Mouse (Mus musculus): ENCODE data around the gene Il16. TPM values are rescaled to one million over a fixed set of nuclear protein-coding genes. Genes with fewer than 3 reads are reported as not detected.

Il16 gene
- polyA plus RNA-seq, 1 experiment from 2014 or later = 9.8 TPM

- TF ChIP-seq EP300 (IDR thresholded peaks at IDR 0.05; ENCODE audit: low read depth) (no peak), CTCF (IDR thresholded peaks at IDR 0.05; ENCODE audit: low read depth) (no peak)
- H3K9ac ChIP-seq (replicated peaks) = no peak overlapping the region
- H3K4me1 ChIP-seq (ENCODE audit: insufficient read depth) = peaks cover 17% of the 10 kb centered on the region
- no peak overlapping the region for H3K4me2 ChIP-seq (ENCODE audit: low read depth, low read length)
- no peaks in the 10 kb centered on the region for H3K27me3 ChIP-seq (ENCODE audit: insufficient read depth, low read length)
- H3K36me3 ChIP-seq (replicated peaks; ENCODE audit: insufficient read depth, low read length) = peaks cover 37% of the 10 kb centered on the region
- no peak overlapping the region for H3K4me3 ChIP-seq (ENCODE audit: low read depth, low read length)
- DNase-seq = no peak
- peak overlapping the region; percentile 77 for H3K27ac ChIP-seq (ENCODE audit: low read depth)
- ATAC-seq = no peak
- H3K9me3 ChIP-seq (ENCODE audit: low read length) = no peaks in the 10 kb centered on the region
- WGBS (ENCODE audit: insufficient replicate concordance) = 90% methylated on average over 8 of the region's 8 CpGs
Measured at GRCm38 (mm10) chr7:83636425-83636824, 109.1 kb downstream of the Il16 start.

- DNase-seq = no peak
- H3K9me3 ChIP-seq (ENCODE audit: low read length) = no peaks in the 10 kb centered on the region
- no peak overlapping the region for H3K9ac ChIP-seq (replicated peaks)
- peaks cover 23% of the 10 kb centered on the region for H3K4me1 ChIP-seq (ENCODE audit: insufficient read depth)
- no peak for TF ChIP-seq CTCF (IDR thresholded peaks at IDR 0.05; ENCODE audit: low read depth)
- TF ChIP-seq EP300 (IDR thresholded peaks at IDR 0.05; ENCODE audit: low read depth) = no peak
- H3K4me3 ChIP-seq (ENCODE audit: low read depth, low read length) = no peak overlapping the region
- H3K4me2 ChIP-seq (ENCODE audit: low read depth, low read length) = no peak overlapping the region
- peaks cover 32% of the 10 kb centered on the region for H3K36me3 ChIP-seq (replicated peaks; ENCODE audit: insufficient read depth, low read length)
- H3K27ac ChIP-seq (ENCODE audit: low read depth) = no peak overlapping the region
- H3K27me3 ChIP-seq (ENCODE audit: insufficient read depth, low read length) = no peaks in the 10 kb centered on the region
- 92% methylated on average over 2 of the region's 2 CpGs for WGBS (ENCODE audit: insufficient replicate concordance)
- no peak for ATAC-seq
Measured at GRCm38 (mm10) chr7:83635726-83636125, 109.8 kb downstream of the Il16 start.

GRCm38 (mm10) chr7:83633856-83634255 is 111.7 kb downstream of the Il16 start:
- DNase-seq = peak; percentile 63
- Histone ChIP-seq H3K36me3 (replicated peaks; ENCODE audit: insufficient read depth, low read length) (peaks cover 20% of the 10 kb centered on the region), H3K4me3 (ENCODE audit: low read depth, low read length) (peak overlapping the region; percentile 67; the same call in 1 of the 2 replicates)

GRCm38 (mm10) chr7:83632682-83633120 is 112.8 kb downstream of the Il16 start:
- Histone ChIP-seq H3K4me1 (ENCODE audit: insufficient read depth) (peaks cover 20% of the 10 kb centered on the region), H3K27ac (ENCODE audit: low read depth) (peak overlapping the region; percentile 85), H3K27me3 (ENCODE audit: insufficient read depth, low read length) (no peaks in the 10 kb centered on the region), H3K36me3 (replicated peaks; ENCODE audit: insufficient read depth, low read length) (peaks cover 20% of the 10 kb centered on the region; the same call in 1 of the 2 replicates), H3K9me3 (ENCODE audit: low read length) (no peaks in the 10 kb centered on the region), H3K4me2 (ENCODE audit: low read depth, low read length) (peak overlapping the region; percentile 77), H3K4me3 (ENCODE audit: low read depth, low read length) (peak overlapping the region; percentile 67), H3K9ac (replicated peaks) (peak overlapping the region; percentile 74)
- ATAC-seq = no peak; the same call in 1 of the 2 replicates
- TF ChIP-seq CTCF (IDR thresholded peaks at IDR 0.05; ENCODE audit: low read depth) (no peak), EP300 (IDR thresholded peaks at IDR 0.05; ENCODE audit: low read depth) (no peak)
- DNase-seq = no peak
- WGBS (ENCODE audit: insufficient replicate concordance) = 41% methylated on average over 6 of the region's 6 CpGs

More at GRCm38 (mm10) chr7:83633856-83634255, 111.7 kb downstream of the Il16 start:
- peak overlapping the region; percentile 77 for H3K4me2 ChIP-seq (ENCODE audit: low read depth, low read length)
- TF ChIP-seq EP300 (IDR thresholded peaks at IDR 0.05; ENCODE audit: low read depth) = no peak
- no peak for TF ChIP-seq CTCF (IDR thresholded peaks at IDR 0.05; ENCODE audit: low read depth)
- ATAC-seq = peak; percentile 18
- peak overlapping the region; percentile 85 for H3K27ac ChIP-seq (ENCODE audit: low read depth)
- no peak overlapping the region; the same call in 1 of the 2 replicates for H3K9ac ChIP-seq (replicated peaks)
- H3K9me3 ChIP-seq (ENCODE audit: low read length) = no peaks in the 10 kb centered on the region
- H3K27me3 ChIP-seq (ENCODE audit: insufficient read depth, low read length) = no peaks in the 10 kb centered on the region
- peaks cover 21% of the 10 kb centered on the region for H3K4me1 ChIP-seq (ENCODE audit: insufficient read depth)
- 61% methylated on average over 6 of the region's 6 CpGs for WGBS (ENCODE audit: insufficient replicate concordance)

GRCm38 (mm10) chr7:83631828-83632681 is 113.5 kb downstream of the Il16 start, which contains the start of gene Stard5:
Gene Stard5 (plus strand): TSS chr7:83631959.
- H3K4me3 ChIP-seq (ENCODE audit: low read depth, low read length) = peak within 1 kb of the TSS; percentile 67
- H3K4me2 ChIP-seq (ENCODE audit: low read depth, low read length) = peak within 1 kb of the TSS; percentile 77
- TF ChIP-seq EP300 (IDR thresholded peaks at IDR 0.05; ENCODE audit: low read depth) (peak; percentile 5; the same call in 1 of the 2 replicates), CTCF (IDR thresholded peaks at IDR 0.05; ENCODE audit: low read depth) (peak; percentile 17; the same call in 1 of the 2 replicates)
- peaks cover 16% of the 10 kb centered on the region; the same call in 1 of the 2 replicates for H3K36me3 ChIP-seq (replicated peaks; ENCODE audit: insufficient read depth, low read length)
- 2% methylated on average over 35 of the region's 35 CpGs for WGBS (ENCODE audit: insufficient replicate concordance)
- DNase-seq = peak; percentile 94
- peak within 1 kb of the TSS; percentile 85 for H3K27ac ChIP-seq (ENCODE audit: low read depth)
- H3K9me3 ChIP-seq (ENCODE audit: low read length) = no peaks in the 10 kb centered on the region
- peaks cover 20% of the 10 kb centered on the region for H3K4me1 ChIP-seq (ENCODE audit: insufficient read depth)
- H3K27me3 ChIP-seq (ENCODE audit: insufficient read depth, low read length) = no peaks in the 10 kb centered on the region
- peak within 1 kb of the TSS; percentile 74 for H3K9ac ChIP-seq (replicated peaks)
- ATAC-seq = peak; percentile 93
